Mouse (Mus musculus): Measurements from ENCODE around the gene Ecm2.

Ecm2 gene

DNA sequence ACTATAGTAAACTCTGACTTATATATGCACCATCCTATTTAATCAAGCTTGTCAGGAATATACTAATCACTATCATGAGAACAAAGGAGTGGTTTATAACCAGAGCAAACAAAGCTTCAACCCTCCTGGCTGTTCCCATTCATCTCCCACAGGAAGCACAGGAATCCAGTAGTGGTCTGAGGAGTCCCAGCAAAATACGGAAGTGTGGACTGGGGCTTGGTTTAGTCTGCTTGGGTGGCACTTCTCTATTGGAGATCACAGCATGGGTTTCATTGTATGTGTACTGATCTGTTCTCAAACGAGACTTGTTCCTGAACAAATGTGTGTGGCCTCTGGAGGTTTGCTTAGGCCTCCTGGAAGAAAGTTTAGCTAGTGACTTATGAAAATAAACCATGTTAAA is 14.2 kb downstream of the Ecm2 start:
- no peak for DNase-seq

DNA sequence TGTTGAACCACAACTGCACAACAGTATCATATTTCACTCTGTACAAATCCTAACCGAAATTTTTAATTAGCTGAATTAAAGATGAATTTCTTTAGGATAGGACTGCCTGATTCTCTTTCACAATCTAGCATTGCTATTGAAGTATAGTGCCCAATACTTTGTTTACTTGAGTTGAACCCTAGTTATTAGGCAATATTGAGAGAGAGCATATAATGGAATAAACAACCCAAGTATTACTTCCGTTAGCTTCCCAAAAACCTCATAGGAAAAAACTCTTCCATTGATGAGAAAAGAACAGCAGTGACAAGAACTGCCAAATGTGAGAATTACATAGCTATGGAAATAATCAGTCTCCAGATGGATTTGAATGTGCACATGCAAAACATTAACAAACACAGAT is 21.6 kb downstream of the Ecm2 start:
- DNase-seq: no peak

DNA sequence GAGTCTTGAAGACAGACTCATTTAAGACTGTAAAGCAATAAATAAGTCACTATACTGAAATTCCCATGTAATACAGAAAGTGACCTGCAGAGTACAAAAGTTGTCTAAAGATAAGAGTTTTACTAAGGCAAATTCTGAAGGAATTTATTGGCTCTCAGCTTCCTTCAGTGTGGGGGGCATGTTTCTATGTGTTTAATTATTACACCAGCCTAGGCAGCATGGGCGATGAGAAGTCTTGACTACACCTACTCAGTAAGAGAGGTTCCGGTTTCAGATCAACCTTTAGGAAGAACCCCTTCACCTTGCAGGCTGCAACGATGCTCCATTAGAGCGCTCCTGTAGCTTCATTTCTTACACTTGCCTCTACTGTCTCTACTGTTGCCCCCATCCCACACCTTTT is 26.0 kb downstream of the Ecm2 start:
- no peak for DNase-seq

DNA sequence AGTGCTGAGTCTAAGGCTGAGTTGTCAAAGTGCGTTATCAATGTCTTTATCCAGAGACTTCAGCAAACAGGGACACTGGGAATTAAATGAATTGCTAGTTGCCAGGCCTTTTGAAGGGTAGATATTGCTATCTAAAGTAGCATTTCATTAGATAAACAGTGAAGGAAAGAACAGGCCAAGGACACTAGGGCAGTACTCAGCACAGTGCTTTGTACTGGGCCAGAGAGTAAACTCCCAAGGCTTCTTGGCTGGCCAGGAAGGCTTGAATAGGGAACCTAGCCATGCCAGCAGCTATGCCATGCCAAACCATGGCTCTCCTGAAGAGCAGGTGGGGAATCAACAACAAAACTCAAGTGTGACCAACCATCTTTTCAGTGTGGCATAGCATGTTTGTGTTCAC is 32.3 kb downstream of the Ecm2 start:
- no peak for DNase-seq

DNA sequence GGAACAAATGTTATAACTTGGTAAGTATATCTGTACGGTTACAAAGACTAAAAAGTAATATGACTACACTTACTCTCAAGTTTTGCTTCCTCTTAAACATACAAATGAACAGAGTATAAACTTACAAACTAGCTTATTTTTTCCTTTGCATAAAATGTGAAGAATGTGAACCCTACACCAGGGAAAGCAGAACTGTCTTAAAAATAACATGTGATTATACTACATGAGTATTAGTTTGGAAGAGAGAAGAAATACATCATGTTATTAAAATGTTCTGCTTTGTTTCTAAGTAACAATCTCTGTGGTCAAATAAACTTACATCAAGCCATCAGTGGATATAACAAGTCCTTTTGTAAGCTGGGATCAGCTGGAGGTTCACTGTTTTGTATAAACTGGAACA is 34.1 kb downstream of the Ecm2 start:
- no peak for DNase-seq

DNA sequence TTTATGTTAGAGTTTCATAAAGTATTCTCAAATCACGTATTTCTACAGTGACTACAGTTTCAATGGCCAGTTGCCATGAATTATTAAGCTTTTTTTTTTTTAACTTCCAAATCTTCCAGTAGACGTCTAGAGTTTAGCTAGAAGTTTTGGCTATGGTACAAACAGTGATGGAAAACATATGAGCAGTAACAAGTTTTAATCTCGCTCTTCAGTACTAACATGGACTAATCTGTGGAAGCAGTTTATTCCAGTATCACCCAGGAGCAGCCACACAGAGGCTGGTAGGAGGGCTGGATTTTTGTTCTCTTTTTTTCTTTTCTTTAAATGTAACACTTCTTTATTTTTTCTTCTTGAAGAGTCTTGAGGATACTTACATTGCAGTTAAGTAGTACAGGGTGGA is 39.7 kb downstream of the Ecm2 start, which contains the start of gene Aspn:
Gene Aspn, plus strand, starts transcription at position 165 of the 400 bp plus-strand sequence.
- no peak for DNase-seq

DNA sequence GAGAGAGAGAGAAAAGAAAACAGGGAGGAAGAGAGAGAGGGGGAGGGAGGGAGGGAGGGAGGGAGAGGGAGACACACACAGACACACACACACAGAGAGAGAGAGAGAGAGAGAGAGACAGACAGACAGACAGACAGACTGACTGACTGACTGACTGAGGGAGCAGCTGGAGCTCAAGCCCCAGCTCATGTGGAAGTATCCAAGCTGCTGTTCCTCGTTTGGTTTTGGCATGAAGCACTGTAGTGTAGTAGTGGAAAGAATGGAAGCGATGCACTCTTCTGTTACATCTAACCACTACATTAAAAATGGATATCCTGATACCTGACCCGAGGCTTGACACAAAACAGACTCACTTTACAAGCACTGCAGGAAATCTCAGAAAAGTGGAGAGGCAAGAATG is 41.0 kb downstream of the Ecm2 start:
- DNase-seq: peak; percentile 14 to 20

DNA sequence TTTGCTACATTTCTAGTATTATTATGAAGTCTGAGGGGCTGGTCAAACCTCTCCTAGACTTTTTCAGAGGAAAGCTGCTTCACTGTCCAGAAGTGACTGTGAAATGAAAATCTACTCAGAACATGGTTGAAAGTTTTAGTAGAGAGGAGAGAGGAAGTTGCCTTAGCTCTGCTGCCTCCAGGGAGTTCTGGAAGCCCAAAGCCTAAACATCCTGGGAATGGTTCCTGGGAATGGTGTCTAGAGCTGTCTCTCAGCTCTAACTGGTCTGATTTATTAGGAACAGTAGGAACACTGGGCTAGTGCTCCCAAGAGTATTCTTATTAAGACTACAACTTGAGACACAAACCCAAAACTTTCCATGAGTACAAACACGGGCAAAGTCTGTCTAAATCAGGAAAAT is 41.9 kb downstream of the Ecm2 start:
- peak; percentile 7 to 18 for DNase-seq

DNA sequence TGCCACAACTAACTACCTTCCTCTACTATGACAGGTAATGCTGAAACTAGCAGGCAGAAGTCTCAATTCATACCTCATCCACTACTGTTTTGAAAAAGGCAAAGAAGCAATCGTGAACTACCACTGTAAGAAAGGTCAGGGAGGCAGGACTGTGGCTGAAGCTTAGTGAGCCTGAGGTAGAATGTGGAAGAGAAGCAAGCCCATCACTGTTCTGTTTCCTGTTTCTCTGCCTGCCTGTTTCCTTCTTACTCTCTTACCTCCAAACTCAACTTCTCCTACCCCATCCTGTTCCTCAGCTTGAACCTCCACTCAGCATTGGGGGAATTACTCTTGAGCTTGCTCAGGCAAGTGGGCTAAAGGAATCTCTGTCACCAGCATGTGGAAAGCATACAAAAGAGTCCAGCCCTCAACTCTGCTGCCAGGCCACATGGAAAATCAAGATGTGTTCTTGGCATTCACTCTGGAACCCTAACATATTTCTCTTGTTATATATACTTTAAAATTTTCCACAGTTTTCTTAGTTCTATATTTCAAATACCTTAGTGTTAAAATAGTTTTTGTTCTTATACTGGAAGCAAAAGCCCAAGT is 43.0 kb downstream of the Ecm2 start:
- no peak for DNase-seq

DNA sequence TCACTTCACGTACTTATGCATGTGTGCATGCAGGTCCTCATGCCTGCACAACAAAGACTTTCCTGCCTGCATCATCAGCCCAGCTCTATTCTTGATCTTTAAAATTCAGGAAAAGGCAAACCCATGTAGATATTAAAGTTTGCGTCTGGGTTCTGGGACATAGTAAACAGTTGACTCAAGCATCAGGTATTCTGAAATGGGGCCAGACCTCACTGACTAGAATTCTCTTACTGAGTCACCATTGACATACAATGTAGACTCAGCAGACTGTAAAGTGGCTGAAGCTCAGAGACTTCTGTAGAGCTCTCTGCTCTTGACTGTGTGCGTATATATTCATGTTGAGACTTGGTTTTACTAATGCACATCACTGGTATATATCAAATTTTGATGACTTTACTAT is 45.0 kb downstream of the Ecm2 start:
- DNase-seq: no peak

DNA sequence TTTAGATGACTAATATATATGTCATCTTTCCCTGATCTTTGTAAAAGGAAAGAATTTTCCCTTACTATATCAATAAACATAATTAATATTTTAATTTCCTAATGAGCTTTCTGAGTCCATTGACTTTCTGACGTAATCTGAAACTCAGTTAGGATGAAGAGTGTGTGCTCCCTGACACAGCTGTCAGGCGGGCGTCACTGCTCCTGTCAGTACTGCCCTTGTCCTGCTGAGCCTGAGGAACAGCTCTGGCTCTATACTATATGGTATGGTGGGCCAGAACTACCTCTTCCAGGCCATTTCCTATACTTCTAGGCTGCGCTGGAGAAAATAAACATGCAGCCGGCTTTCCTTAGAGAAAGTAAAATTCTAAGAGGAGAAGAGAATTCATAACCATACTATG is 49.9 kb downstream of the Ecm2 start:
- no peak for DNase-seq

DNA sequence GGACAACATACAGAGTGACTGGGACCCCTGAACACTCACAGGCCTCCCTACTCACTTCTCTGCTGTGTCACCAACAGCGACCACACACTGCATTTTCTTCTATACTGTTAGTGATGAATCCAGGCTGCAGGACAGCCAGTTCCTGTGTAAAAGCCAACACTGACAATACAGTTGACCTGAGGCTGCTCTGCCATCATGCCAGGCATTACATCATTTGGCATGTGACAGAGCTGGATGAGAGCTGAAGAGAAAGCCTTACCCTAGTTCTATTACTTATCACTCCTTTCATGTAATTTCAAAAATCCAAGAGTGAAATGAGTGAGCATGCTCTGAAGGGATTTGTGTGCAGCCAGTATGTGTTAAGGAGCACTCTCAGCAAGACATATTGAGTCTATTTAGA is 51.6 kb downstream of the Ecm2 start:
- DNase-seq: no peak

DNA sequence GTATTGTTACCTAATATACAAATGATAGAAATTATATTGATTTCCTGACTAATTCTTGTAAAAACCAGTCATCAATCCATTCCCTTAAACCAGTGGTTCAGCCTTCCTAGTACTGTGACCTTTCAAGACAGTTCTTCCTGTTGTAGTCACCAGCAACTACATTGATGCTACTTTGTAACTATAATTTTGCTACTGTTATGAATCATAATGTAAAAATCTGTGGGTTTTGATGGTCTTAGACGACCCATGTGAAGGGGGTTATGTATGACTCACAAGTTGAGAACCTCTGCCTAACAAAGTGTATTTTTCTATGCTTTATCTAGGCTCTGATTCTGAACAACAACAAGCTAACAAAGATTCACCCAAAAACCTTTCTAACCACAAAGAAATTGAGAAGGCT is 52.3 kb downstream of the Ecm2 start:
- DNase-seq: no peak

DNA sequence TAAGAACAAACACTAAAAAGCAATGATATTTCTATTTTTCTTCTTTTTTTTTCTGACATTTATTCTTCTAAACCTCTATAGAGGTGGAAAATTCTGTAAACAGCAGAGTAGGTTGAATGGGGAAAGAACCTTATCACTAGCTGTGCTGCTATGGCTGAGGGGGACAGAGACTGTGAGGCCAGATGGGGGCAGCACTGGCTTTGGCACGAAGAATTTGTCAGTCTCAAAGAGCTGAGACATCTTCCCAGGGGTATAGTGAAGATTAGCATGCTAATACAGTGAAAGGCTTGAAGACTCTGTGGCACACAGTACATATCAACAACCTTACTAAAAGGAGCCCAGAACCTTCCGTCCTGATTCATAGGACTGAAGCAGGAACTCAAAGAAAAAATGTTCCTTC is 54.6 kb downstream of the Ecm2 start:
- DNase-seq: peak; percentile 69 to 71

DNA sequence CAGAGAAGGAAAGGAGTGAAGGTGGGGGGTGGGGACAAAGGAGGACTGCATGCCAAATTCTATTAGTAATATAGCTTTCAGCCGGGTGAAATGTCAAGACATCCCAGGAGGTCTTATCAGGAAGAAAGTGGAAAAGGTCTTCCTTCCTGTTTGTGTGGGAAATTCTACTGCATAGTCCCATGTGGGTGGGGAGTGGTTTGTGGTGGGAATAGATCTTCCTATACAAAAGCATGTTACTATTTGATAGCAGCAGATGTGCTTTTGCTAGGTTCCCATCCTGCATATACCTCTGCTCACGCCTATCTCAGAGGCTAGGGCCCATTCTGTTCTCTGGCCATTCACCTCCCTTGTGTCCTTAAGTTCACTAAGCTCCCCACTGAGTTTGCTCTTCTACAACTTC is 56.3 kb downstream of the Ecm2 start:
- no peak for DNase-seq

DNA sequence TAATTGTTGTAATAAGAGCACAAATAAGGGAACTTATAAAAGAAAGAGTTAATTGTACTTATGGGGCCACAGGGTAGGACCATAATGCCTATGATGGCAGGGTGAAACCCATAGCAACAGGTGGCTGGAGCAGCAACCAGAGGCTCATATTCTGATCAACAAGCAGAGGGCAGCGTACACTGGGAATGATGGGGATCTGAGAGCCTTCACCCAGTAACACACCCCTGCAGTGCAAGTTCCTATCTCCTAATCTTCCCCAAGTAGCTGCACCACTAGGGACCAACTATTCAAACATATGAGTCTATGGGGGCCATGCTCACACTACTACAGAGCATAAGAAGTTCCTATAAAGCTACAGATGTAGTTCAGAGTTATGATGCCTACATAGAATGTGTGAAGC is 59.7 kb downstream of the Ecm2 start:
- DNase-seq: no peak

DNA sequence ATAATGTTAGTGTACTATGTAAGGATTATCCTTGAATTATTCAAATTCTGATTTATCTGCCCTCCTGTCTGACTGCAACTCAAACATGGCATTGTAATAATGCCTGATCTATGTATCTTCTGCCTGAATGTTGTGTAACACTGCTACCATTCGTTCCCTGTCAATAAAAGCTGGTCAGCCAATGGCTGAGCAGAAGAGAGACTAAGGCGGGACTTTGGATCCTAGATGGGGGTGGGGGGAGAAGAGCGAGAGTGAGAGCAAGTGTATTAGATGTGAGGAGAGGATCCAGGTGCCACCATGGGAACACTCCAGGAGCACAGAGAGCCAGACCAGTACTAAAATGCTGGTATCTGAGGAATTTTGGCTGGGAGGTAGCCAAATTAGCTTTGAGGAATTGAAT is 65.8 kb downstream of the Ecm2 start:
- DNase-seq: peak in 1 of 2 experiments; percentile 7

DNA sequence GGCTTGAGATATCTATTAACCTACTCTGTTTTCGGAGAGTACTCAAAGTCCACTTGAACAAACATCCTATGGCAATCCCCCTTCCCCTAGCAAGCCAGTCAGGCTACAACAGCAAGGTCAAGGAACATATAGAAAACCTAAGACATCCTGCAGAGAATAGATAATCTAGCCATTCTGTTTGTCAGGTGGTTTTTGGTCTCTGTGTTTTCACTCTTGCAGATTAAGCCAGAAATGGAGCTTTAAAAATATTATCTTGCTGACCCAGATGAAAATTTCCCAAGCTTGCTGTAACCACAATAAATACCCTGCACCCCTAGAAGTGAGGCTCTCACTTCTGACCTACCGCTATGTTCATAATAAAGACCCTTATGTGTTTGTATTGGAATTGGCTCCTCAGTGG is 66.8 kb downstream of the Ecm2 start:
- DNase-seq: no peak

DNA sequence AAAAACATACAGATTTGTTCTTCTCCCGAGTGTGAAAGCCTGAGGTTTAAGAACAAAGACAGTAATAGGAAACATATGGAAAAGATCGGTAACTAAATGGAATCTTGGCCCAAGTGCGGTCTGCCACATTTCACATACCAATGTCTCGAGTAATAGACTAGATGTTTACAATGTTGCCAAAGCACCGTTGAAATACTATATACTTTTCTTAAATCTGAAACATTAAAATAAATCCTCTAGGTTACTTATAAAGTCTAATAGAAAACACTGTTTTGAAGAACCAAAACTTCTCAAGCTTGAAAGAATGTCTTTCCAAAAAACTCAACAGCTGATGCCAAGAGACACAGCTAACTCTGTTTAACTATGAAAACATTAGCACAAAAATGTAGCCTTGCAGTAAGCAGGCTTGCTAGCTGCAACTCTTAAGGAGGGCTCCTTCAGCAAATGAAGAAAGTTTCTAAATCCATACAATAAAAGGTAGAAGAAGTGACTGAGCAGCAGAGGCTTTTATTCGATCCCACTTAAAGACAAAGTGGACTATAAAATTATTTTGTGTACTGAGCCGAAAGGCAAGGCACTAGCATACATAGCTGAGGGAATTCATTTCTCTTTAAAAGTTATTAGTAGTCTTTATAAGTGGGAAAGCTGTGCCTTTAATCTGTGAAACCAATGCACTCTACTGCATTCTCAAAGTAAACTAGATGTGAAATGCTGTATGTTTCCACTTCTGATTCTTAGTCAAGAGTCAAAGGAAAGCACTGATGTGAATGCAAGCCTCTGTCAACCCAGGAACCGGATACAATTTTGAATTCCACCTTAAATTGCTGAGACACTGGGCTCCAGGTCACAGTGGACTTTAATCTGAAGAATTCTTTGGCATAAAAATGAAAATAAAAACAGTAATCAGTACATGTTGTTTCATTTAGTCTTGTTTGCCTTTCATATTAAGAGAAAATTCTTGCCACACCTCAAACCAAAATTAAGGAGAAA is 77.2 kb downstream of the Ecm2 start, which contains the start of gene Omd:
Gene Omd, plus strand, starts transcription at position 922 of the 990 bp plus-strand sequence.
- DNase-seq: peak in 1 of 2 experiments; percentile 28

All from kidney, postnatal 4 days (tissue).